Mouse (Mus musculus): Measurements from ENCODE around the gene Ttc30a2.

DNA sequence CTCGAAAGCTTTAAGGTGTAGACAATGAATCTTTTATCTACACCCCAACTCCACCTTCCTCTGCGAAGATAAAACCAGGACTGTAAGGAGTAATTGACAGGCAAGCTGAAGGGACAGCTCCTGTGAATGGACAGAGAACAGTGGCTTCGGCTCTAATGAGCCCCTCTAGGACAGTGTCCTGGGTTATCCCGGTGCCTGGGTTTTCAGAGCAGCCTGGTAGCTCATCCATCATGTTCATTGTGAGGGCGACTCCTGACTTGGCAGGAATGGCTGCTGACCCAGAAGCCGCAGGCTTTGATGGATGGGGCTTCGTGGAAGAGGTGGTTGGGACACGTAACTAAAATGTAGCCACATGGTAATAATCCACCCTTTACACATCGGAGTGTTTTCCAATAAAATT is 24.9 kb upstream of the Ttc30a2 start:
- TF ChIP-seq CTCF (IDR thresholded peaks at IDR 0.05; ENCODE audit: low read depth), result no peak
- no peak for TF ChIP-seq EP300 (IDR thresholded peaks at IDR 0.05; ENCODE audit: low read depth)

All from liver, postnatal 0 days (tissue).